Mouse (Mus musculus) G1E (cell line): ENCODE measurements at regions not wholly inside any gene's neighbourhood (a gene's known extent, or its start where the extent isn't known, plus 50 kb on each side); places are given as distances from the start of the nearest gene placed in this dataset.

Experiments used
- ATAC-seq: 2 replicates; pipeline ENCODE4 v1.8.0; 2016; ENCODE audit warnings: mild to moderate bottlenecking; ENCODE audit not compliant: insufficient number of reproducible peaks, poor library complexity, low FRiP score, severe bottlenecking; ENCODE audit errors: extremely low read depth
- DNase-seq: peaks from one replicate; pipeline ENCODE4 v3.0.0; 2012; ENCODE audit warnings: low spot score
- H3K27me3 ChIP-seq: 2 replicates; pipeline ENCODE4 v1.6.1; 2012; ENCODE audit warnings: mild to moderate bottlenecking, low read length, inconsistent platforms; ENCODE audit not compliant: insufficient read depth
- H3K36me3 ChIP-seq: replicated peaks from 2 replicates; pipeline ENCODE3; 2012; ENCODE audit warnings: mild to moderate bottlenecking, inconsistent platforms
- H3K4me1 ChIP-seq: 2 replicates; pipeline ENCODE4 v1.6.1; 2012; ENCODE audit warnings: low read depth, low read length, inconsistent platforms, mixed read lengths; ENCODE audit not compliant: insufficient read depth
- H3K4me3 ChIP-seq: 2 replicates; pipeline ENCODE4 v1.5.1; 2012; ENCODE audit warnings: low read depth, mild to moderate bottlenecking, inconsistent platforms, low read length, moderate library complexity, mixed read lengths
- H3K9me3 ChIP-seq: replicated peaks from 2 replicates; pipeline ENCODE4 v1.6.1; 2012; ENCODE audit warnings: inconsistent platforms
- CTCF ChIP-seq: IDR thresholded peaks from 2 replicates; pipeline ENCODE4 v1.5.1; 2012; ENCODE audit warnings: low read depth, low read length, inconsistent platforms, mixed read lengths
- GATA1 ChIP-seq: IDR thresholded peaks from 2 replicates; pipeline ENCODE4 v1.6.1; 2012; ENCODE audit warnings: borderline replicate concordance, low read length, inconsistent platforms, mixed read lengths
- GATA2 ChIP-seq: IDR thresholded peaks from 2 replicates; pipeline ENCODE4 v1.6.1; 2012; ENCODE audit warnings: low read depth, low read length, inconsistent platforms, borderline replicate concordance
- POLR2AphosphoS5 ChIP-seq: IDR thresholded peaks from 2 replicates; pipeline ENCODE4 v1.6.1; 2012; ENCODE audit warnings: low read depth, low read length, inconsistent platforms; ENCODE audit not compliant: insufficient replicate concordance
- TAL1 ChIP-seq: conservative IDR thresholded peaks from 2 replicates; pipeline ENCODE4 v1.6.1; 2012; ENCODE audit warnings: low read depth, low read length, inconsistent platforms, mixed read lengths

GRCm38 (mm10) chr2:148503143-148503854, 59.9 kb upstream of the Cd93 start:
- ATAC-seq = no peak
- no peaks in the 10 kb centered on the region for H3K4me1 ChIP-seq
- H3K36me3 ChIP-seq = no peaks in the 10 kb centered on the region
- no peak for DNase-seq
- H3K9me3 ChIP-seq = peaks cover 43% of the 10 kb centered on the region
- H3K4me3 ChIP-seq = no peak overlapping the region
- no peaks in the 10 kb centered on the region for H3K27me3 ChIP-seq
- TF ChIP-seq CTCF (no peak), GATA1 (no peak), GATA2 (no peak), TAL1 (no peak), POLR2AphosphoS5 (no peak)

GRCm38 (mm10) chr2:148502321-148502720, 59.0 kb upstream of the Cd93 start:
- H3K27me3 ChIP-seq = no peaks in the 10 kb centered on the region
- H3K36me3 ChIP-seq = no peaks in the 10 kb centered on the region
- no peak overlapping the region for H3K4me3 ChIP-seq
- TF ChIP-seq TAL1 = no peak
- no peak for TF ChIP-seq GATA2
- TF ChIP-seq POLR2AphosphoS5 = no peak
- no peak for TF ChIP-seq CTCF
- TF ChIP-seq GATA1 = no peak
- DNase-seq (no peak), ATAC-seq (no peak)
- H3K4me1 ChIP-seq = no peaks in the 10 kb centered on the region
- H3K9me3 ChIP-seq = peaks cover 50% of the 10 kb centered on the region

- peaks cover 47% of the 10 kb centered on the region for H3K9me3 ChIP-seq
- no peak for TF ChIP-seq GATA1
- no peak for TF ChIP-seq CTCF
- TF ChIP-seq GATA2 = no peak
- TF ChIP-seq TAL1 = no peak
- TF ChIP-seq POLR2AphosphoS5 = no peak
- no peak overlapping the region for H3K4me3 ChIP-seq
- H3K36me3 ChIP-seq = no peaks in the 10 kb centered on the region
- no peak for ATAC-seq
- no peak for DNase-seq
- H3K27me3 ChIP-seq = no peaks in the 10 kb centered on the region
- H3K4me1 ChIP-seq = no peaks in the 10 kb centered on the region
Observed at GRCm38 (mm10) chr2:148500235-148500936, 57.0 kb upstream of the Cd93 start.

GRCm38 (mm10) chr2:148497452-148498302, 54.3 kb upstream of the Cd93 start:
- Histone ChIP-seq H3K4me3 (no peak overlapping the region), H3K9me3 (peaks cover 50% of the 10 kb centered on the region), H3K27me3 (no peaks in the 10 kb centered on the region), H3K4me1 (no peaks in the 10 kb centered on the region), H3K36me3 (no peaks in the 10 kb centered on the region)
- ATAC-seq = no peak
- TF ChIP-seq CTCF = no peak
- TF ChIP-seq POLR2AphosphoS5 = no peak
- TF ChIP-seq GATA1 = no peak
- no peak for TF ChIP-seq TAL1
- TF ChIP-seq GATA2 = no peak
- DNase-seq = no peak

GRCm38 (mm10) chr2:148496151-148497040, 53.0 kb upstream of the Cd93 start:
- Histone ChIP-seq H3K36me3 (no peaks in the 10 kb centered on the region), H3K4me1 (no peaks in the 10 kb centered on the region), H3K4me3 (no peak overlapping the region), H3K27me3 (no peaks in the 10 kb centered on the region), H3K9me3 (peaks cover 51% of the 10 kb centered on the region)
- no peak for TF ChIP-seq POLR2AphosphoS5
- TF ChIP-seq TAL1 = no peak
- no peak for TF ChIP-seq CTCF
- no peak for TF ChIP-seq GATA1
- no peak for TF ChIP-seq GATA2
- DNase-seq (no peak), ATAC-seq (no peak)

- H3K27me3 ChIP-seq = no peaks in the 10 kb centered on the region
- no peak for DNase-seq
- no peak for ATAC-seq
- H3K4me3 ChIP-seq = no peak overlapping the region
- TF ChIP-seq GATA1 (no peak), CTCF (no peak), GATA2 (no peak), TAL1 (no peak), POLR2AphosphoS5 (no peak)
- no peaks in the 10 kb centered on the region for H3K4me1 ChIP-seq
- no peaks in the 10 kb centered on the region for H3K36me3 ChIP-seq
- peaks cover 53% of the 10 kb centered on the region for H3K9me3 ChIP-seq
Observed at GRCm38 (mm10) chr2:148495485-148495884, 52.1 kb upstream of the Cd93 start.
